Mouse (Mus musculus) embryonic stem cell, embryonic (primary cell): ENCODE measurements at regions not wholly inside any gene's neighbourhood (a gene's known extent, or its start where the extent isn't known, plus 50 kb on each side); places are given as distances from the start of the nearest gene placed in this dataset.

Experiments
- CTCF ChIA-PET, 4 experiments: fragments of 300-600 bp in 2 of 4; fragments of 350-600 bp in 2 of 4; sonication (Branson Sonifier 250); formaldehyde crosslinking; loops; one replicate each; lab custom pipeline; 2022; ENCODE audit warnings: inconsistent platforms in 2 of 4; lab: Charles Lee
- POLR2A ChIA-PET, 4 experiments: fragments of 300-600 bp in 2 of 4; fragments of 350-600 bp in 2 of 4; sonication (Branson Sonifier 250); formaldehyde crosslinking; loops; one replicate each; lab custom pipeline; 2022; ENCODE audit warnings: antibody characterized with exemption in 4 of 4, inconsistent platforms in 1 of 4; lab: Charles Lee

DNA sequence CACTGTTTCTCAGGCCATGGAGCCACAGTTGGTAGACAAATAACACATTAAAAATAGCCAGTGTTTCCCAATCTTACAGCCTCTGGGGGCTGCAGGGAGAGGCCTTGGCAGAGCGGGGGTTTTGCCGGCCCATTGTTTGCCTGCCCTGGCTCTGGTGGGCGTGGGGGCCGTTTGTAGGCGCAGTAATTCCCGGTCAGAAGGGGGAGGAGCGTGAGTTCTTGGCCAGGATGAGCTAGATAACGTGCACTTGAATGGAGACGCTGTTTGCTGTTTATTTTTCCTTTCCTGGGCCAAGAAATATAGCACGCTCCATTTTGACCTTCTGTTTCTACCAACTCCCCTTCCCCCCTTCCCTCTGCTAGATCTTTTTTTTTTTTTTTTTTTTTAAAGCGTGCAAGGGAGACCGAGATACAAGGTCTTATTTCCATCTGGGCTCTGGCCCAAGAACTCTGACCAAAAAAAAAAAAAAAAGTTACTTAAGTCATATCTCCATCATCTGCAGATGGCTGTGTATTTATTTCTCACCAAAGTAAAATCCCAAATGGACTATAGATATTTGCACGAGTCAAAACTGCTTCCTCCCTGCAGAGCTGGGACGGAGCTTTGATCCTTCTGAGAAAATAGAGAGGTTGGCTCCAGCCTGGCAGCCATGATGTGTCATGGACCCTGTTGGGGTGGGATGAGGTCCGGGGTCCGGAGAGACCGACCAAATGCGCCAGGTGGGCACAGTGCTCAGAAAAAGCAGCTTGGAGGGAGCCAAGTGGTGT lies 135.5 kb upstream of the Haao start:
- ChIA-PET CTCF (interaction anchor here in 3 of 4 experiments (0.7 to 1.5 kb wide), 3 partner anchors 14 to 715 kb away, joined by 3 to 4 read pairs (median 3); no protein-coding TSS in a partner anchor), POLR2A (interaction anchor here in 1 of 4 experiments (0.5 to 1.4 kb wide), 2 partner anchors 103 to 509 kb away, joined by 3 to 4 read pairs; no protein-coding TSS in a partner anchor)

DNA sequence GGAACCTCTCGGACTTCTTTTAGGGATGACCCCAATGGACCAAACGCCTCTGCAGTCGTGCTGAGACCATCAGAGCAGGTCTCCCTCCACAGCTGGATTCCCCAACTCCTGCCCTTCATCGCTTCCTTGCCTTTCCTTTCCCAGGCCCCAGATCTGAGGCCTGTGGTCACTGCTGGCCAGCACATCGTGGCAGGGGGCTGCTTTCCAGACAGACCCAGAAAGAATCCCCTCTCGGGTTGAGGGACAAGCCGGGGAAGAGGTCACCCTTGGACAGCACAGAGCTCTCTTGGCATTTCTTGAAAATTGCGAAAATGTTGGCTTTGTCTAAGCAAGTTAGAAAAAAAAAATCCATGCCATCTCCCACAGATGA lies 134.9 kb upstream of the Haao start:
- ChIA-PET POLR2A (interaction anchor here in 2 of 4 experiments (0.7 to 1.4 kb wide), 2 partner anchors 97 to 102 kb away, joined by 3 read pairs; no protein-coding TSS in a partner anchor), CTCF (interaction anchor here in 2 of 4 experiments (0.9 to 1.5 kb wide), 3 partner anchors 13 to 116 kb away, joined by 3 to 7 read pairs (median 3); no protein-coding TSS in a partner anchor)

DNA sequence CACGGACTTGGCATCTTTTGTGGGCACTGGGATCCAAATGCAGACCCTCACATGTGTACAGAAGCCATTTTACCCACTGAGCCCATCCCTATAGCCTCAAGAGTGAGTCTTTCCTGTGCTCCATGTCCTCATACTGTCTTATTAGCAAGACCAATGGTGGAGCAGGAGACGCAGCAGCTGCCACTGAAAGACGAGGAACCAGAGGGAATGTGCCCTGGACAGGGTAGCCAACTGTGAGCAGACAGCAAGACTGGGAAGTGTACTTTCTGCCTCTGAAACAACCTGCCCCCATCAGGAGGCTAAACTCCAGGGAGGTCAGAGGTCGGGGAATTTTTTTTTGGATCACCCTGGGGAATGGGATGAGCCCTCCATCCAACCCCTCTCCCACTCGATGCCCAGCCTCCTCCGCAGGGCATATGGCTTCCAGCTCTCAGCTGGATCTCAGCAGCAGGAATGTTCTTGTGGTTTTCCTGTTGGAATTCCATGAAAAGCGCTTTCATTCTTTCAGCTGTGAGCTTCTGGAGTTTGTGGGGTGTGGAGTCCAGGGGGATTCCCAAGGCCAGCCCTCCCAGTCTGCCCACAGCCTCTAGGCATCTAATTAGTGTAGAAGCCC lies 131.2 kb upstream of the Haao start:
- ChIA-PET CTCF (interaction anchor here in 2 of 4 experiments (0.9 to 1.0 kb wide), 2 partner anchors 11 to 50 kb away, joined by 3 read pairs; no protein-coding TSS in a partner anchor), POLR2A (interaction anchor here in 1 of 4 experiments (1.8 kb wide), 1 partner anchor 24 kb away, joined by 9 read pairs; no protein-coding TSS in a partner anchor)

DNA sequence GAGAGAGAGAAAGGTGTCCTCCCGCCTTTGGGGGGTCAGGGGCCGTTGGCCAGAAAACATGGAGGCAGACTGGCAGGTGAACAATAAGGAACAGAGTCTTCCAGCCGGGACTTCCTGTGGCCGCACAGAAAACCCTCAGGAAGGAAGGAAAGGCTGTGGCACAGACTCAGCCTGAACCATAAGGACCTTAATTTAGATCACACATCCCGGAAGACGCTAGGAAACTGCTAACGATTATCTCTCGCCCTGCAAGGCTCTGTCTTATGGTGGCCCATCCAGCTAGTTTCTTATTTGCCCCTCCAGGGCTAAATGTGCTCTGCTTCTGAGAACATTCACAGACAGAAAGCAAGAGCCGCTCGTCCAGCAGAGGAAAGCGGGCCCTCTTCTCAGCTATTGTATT lies 130.0 kb upstream of the Haao start:
- ChIA-PET CTCF (no interaction called here), POLR2A (interaction anchor here in 1 of 4 experiments (0.9 kb wide), 1 partner anchor 12 kb away, joined by 4 read pairs; no protein-coding TSS in a partner anchor)

DNA sequence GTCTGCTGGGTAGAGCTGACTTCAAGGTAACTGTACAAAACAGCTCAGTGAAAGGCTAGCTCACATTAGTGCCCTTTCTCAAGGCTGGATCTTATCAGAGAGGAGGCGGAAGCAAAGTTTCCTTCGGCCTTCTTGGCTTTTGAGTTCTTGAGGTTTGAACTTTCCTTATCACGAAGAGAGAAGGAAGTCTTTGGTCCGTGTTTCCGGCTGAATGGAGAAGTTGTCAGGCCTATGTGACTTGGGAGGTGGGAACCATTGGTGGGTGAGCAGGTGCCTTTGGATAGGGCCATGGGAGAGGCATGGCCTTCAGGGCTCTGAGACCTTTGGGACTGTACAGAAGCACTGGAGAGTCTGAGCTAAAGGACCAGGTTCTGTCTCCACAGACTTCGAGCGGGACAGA lies 128.1 kb upstream of the Haao start:
- ChIA-PET CTCF (interaction anchor here in 1 of 4 experiments (0.5 to 1.1 kb wide), 3 partner anchors 22 to 170 kb away, joined by 3 to 4 read pairs (median 3); no protein-coding TSS in a partner anchor), POLR2A (interaction anchor here in 2 of 4 experiments (1.0 to 1.6 kb wide), 3 partner anchors 13 to 38 kb away, joined by 3 to 6 read pairs (median 5); no protein-coding TSS in a partner anchor)

DNA sequence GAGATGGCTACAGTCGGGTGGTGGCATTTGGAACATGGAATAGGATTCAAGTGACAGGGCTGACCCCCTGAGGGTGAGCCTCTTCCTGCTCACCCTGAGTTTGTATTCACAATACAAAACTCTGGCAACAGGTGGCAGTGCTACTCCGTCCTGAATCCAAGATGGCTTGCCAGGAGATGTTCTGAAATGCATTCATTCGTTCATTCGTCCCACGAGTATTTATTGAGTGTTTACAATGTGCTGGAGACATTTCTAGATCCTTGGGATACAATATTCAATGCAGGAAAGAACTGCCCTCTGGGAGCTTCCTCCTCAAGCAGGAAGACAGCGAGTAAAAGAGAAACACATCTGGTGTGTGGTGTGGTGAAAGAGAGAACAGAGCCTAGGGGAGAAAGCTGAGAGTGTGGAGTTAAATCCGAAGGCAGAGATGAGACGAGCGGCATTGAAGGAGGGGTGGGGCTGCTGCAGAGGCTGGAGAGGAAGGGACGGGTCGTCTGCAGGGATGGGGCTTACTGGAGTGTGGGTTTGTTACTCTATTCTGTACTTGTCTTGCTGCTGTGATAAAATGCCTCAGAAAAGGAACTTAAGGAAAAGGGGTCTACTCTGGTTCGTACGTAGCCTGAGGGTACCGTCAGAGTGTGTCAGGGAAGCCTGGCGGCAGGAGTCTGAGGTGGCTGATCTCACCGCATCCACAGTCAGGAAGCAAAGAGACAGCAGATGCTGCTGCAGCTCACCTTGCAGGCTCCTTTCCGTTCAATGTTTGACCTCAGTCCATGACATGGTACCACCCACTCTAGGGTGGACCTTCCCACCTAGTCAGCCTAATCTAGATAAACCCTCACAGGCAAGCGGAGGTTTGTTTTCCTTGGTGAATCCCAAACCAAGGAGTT lies 125.9 kb upstream of the Haao start:
- POLR2A ChIA-PET: interaction anchor here in 2 of 4 experiments (0.6 to 2.6 kb wide), 9 partner anchors 15 to 434 kb away, joined by 3 to 10 read pairs (median 3); partner anchors contain the start of gene Zfp36l2 (in 1 of the 2)
- CTCF ChIA-PET: interaction anchor here (0.7 to 2.5 kb wide), 14 partner anchors 16 to 411 kb away, joined by 3 to 13 read pairs (median 4); partner anchors contain the start of gene Zfp36l2 (in 1 of the 4)

DNA sequence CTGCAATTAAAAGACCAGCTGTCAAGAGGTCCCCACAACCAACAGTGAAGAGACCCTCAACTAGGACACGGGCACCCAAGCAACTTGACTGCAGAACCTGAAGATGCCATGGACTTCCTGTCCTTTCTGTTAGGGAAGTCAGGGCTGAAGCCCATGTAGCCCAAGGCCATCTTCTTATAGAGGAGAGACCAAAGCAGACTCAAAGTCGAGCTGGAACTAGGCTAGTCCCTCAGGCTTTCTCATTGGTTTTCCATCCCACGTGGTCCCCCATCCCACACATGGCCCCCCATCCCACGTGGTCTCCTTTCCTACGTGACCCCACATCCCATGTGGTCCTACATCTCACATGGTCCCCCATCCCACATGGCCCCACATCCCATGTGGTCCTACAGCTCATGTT lies 125.1 kb upstream of the Haao start:
- POLR2A ChIA-PET: interaction anchor here in 3 of 4 experiments (0.6 to 3.7 kb wide), 15 partner anchors 13 to 434 kb away, joined by 3 to 10 read pairs (median 4); partner anchors contain the start of gene Zfp36l2 (in 1 of the 3)
- CTCF ChIA-PET: interaction anchor here (0.5 to 2.5 kb wide), 21 partner anchors 17 to 412 kb away, joined by 3 to 13 read pairs (median 4); partner anchors contain the start of gene Zfp36l2 (in 1 of the 4)

DNA sequence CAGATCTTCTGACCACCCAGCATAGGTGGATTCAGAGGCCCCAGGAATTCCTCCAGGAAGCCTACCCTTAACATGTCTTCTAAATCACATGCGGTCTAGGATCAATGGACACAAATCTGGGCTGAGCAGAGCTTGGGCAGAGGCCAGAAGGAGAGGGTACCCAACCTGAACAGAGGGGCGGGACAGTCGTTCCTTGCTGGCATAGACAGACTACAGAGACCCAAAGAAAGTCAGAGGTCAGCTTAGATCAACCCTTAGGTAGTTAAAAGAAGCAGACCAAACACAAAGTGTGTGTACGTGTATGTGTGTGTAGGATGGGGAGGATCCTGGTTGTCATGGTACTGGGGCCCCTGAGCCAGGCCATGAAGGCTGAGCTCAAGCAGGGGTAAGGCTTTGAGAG lies 124.7 kb upstream of the Haao start:
- ChIA-PET CTCF (interaction anchor here (0.5 to 2.5 kb wide), 20 partner anchors 17 to 412 kb away, joined by 3 to 13 read pairs (median 4); partner anchors contain the start of gene Zfp36l2 (in 1 of the 4)), POLR2A (interaction anchor here in 3 of 4 experiments (0.6 to 3.7 kb wide), 16 partner anchors 11 to 379 kb away, joined by 3 to 10 read pairs (median 4); partner anchors contain the start of gene Zfp36l2 (in 1 of the 3))

DNA sequence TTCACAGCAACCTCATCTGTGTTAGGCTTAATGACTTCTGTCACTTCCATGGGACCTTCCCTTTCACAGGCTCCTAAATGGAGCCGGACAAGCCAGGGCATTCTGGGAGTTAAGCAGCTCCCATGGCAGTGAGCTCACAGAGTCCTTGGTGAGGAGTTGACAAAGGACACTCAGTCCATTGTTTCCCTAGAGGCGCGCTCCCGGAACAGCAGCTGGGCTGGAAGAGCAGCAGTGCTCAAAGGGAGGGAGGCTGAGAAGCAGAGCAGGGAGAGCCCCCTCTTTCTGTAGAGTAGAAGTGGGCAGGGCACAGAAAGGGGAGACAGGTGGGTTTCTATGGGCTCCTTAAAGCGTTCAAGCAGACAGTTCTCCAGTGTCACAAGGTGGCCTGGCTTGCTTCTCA lies 124.3 kb upstream of the Haao start:
- POLR2A ChIA-PET: interaction anchor here in 3 of 4 experiments (0.6 to 3.7 kb wide), 16 partner anchors 10 to 379 kb away, joined by 3 to 10 read pairs (median 4); partner anchors contain the start of gene Zfp36l2 (in 1 of the 3)
- CTCF ChIA-PET: interaction anchor here (0.5 to 2.5 kb wide), 19 partner anchors 17 to 270 kb away, joined by 3 to 13 read pairs (median 4); partner anchors contain the start of gene Zfp36l2 (in 1 of the 4)

DNA sequence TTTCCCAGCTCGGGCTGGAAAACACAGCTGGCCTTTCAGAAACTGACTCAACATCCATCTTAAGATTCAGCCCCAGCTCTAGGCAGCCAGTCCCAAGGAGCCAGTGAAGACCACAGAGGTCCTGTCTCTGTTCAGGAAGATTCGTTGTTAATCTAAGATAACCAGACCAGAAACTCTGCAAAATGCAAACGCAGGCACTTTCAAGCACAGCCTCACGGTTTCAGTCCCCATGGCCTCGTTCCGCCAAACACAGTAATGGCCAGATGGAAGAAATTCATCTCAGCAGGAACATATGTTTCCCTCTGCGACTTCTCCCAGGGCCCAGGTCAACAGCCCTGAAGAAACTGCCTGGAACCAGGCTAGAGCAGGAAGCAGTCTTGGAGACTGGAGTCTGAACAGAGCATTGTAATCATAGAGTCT lies 121.7 kb upstream of the Haao start:
- ChIA-PET POLR2A (interaction anchor here in 3 of 4 experiments (0.7 to 3.7 kb wide), 4 partner anchors 9 to 315 kb away, joined by 3 to 10 read pairs (median 3); no protein-coding TSS in a partner anchor), CTCF (interaction anchor here (0.5 to 4.9 kb wide), 9 partner anchors 14 to 452 kb away, joined by 3 to 16 read pairs (median 3); no protein-coding TSS in a partner anchor)

DNA sequence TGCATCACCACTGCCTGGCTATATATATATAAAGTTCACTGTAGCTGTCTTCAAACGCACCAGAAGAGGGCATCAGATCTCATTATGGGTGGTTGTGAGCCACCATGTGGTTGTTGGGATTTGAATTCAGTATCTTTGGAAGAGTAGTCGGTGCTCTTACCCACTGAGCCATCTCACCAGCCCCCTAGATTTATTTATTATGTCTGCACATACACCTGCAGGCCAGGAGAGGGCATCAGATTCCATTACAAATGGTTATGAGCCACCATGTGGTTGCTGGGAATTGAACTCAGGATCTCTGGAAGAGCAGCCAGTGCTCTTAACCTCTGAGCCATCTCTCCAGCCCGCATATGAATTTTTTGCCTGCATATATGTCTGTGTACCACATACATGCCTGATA lies 120.4 kb upstream of the Haao start:
- CTCF ChIA-PET: interaction anchor here in 3 of 4 experiments (0.6 to 4.9 kb wide), 11 partner anchors 11 to 645 kb away, joined by 3 to 16 read pairs (median 4); no protein-coding TSS in a partner anchor
- POLR2A ChIA-PET: interaction anchor here in 2 of 4 experiments (0.6 to 1.6 kb wide), 6 partner anchors 10 to 89 kb away, joined by 3 to 4 read pairs (median 3); no protein-coding TSS in a partner anchor

DNA sequence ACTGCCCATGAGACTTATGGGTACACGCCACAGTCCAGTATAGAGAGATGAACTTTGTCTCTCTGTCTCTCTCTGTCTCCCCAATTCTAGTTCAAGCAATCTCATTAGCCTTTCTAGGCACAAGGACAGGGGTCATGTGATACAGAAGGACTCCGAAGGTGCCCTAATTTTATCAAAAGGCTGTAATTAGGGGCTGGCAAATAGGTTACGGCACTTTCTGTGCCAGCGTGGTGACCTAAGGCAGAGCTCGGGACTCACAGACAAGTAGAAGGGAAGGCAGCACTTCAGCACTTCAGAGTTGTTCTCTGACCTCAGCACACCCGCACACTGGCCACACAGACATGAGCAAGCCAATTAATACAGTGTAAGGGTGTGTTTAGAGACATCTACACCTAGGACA lies 119.2 kb upstream of the Haao start:
- POLR2A ChIA-PET: interaction anchor here in 2 of 4 experiments (1.1 to 1.6 kb wide), 3 partner anchors 9 to 42 kb away, joined by 3 to 4 read pairs (median 3); no protein-coding TSS in a partner anchor
- CTCF ChIA-PET: interaction anchor here in 3 of 4 experiments (1.1 to 4.9 kb wide), 7 partner anchors 11 to 94 kb away, joined by 3 to 16 read pairs (median 3); no protein-coding TSS in a partner anchor

DNA sequence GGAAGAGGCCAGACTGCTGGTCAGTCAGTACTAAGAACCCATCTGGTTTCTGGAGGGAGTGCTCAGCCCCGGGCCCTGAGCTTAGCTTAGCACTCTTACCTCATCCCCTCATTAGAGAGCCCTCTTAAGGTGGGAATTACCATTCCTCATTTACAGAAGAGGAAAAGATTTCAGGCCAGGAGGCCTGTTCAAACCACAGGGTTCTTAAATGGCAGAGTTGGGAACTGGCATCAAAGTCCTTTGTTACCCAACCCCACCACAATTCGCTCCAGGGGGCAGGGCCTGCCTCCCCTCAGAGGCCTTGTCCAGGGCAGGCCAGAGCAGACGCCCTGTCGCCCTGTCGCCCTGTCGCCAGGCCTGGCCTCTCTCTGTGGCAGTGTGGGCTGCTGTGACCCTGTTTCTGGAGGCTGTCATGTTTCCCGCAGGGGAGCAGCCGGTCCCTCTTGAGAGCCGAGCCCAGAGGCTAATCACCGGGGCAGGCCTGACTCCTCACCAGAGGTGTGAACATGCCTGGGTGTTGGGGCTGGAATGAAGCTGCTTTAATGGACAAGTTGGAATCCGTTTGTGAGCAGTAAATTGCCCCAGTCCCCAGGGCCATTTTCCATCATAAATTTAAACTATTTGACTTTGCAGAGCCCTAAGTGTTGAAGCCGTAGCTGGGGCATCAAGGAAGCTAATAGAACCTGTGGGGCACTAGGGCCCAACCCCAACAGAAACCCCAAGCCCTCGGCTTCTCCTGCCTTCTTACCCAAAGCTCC lies 116.9 kb upstream of the Haao start:
- POLR2A ChIA-PET: interaction anchor here in 2 of 4 experiments (1.0 to 1.7 kb wide), 2 partner anchors 9 to 10 kb away, joined by 4 to 7 read pairs; no protein-coding TSS in a partner anchor
- CTCF ChIA-PET: interaction anchor here in 1 of 4 experiments (1.1 kb wide), 1 partner anchor 61 kb away, joined by 3 read pairs; no protein-coding TSS in a partner anchor

DNA sequence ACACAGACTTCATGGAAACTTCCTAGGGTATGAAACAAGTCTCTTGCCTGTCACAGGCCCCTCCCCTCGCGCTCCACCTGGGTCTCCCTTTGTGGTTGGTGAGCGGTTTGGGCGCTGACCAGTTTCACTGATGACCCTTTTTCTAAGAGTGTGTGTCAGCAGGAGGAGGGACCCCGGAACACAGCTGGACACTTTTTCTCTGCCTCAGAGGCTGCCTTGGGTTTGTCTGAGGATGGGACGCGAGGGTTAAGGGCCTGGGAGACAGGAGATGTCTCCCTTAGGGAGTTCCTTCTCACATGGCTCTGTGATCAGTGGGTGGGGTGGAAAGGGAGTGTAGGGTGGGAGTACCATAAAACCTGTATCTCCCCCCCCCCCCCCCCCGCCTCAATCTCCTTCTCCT lies 115.8 kb upstream of the Haao start:
- POLR2A ChIA-PET: interaction anchor here in 1 of 4 experiments (0.6 kb wide), 1 partner anchor 157 kb away, joined by 4 read pairs; no protein-coding TSS in a partner anchor
- CTCF ChIA-PET: interaction anchor here in 2 of 4 experiments (0.7 to 0.8 kb wide), 2 partner anchors 66 to 297 kb away, joined by 4 to 9 read pairs; no protein-coding TSS in a partner anchor

DNA sequence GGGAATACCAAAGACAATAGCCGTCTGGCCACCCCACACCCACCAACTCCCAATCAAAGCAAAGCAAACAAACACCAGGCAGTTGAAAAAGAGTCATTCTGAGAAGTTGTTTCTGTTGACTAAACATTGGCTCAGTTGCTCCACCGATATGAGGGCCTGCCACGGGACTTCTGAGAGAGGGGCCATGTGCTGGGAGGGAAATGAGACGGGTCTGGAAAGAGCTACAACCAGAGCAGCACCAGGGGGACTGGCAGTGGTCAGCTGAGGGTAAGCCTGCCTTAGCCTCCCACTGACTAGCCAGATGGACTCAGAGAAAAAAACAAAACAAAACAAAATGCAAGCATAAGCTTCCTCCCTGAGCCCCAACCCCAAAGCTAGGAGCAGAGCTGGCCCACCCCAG lies 115.1 kb upstream of the Haao start:
- CTCF ChIA-PET: interaction anchor here in 1 of 4 experiments (0.6 kb wide), 1 partner anchor 61 kb away, joined by 3 read pairs; no protein-coding TSS in a partner anchor
- POLR2A ChIA-PET: no interaction called here
